Mouse (Mus musculus) kidney, adult 2 months (tissue): ENCODE results near the gene Olfr202. TPM values are rescaled to one million over a fixed set of nuclear protein-coding genes. Genes with fewer than 3 reads are reported as not detected.

Experiments used
- DNase-seq: peaks from one replicate; pipeline ENCODE4 v3.0.0; 2021
- H3K27ac ChIP-seq: fragments of 200-500 bp; 2 replicates; pipeline ENCODE4 v1.5.1; 2012; ENCODE audit warnings: low read depth, low read length, control low read depth, inconsistent platforms; ENCODE audit not compliant: insufficient read depth
- H3K27me3 ChIP-seq: fragments of 200-500 bp; replicated peaks from 2 replicates; pipeline ENCODE4 v1.6.1; 2012; ENCODE audit warnings: mild to moderate bottlenecking, moderate library complexity, low read length, inconsistent platforms; ENCODE audit not compliant: control insufficient read depth, insufficient read depth
- H3K36me3 ChIP-seq: fragments of 200-500 bp; 2 replicates; pipeline ENCODE4 v1.6.1; 2012; ENCODE audit warnings: mild to moderate bottlenecking, moderate library complexity, low read length, inconsistent platforms; ENCODE audit not compliant: control insufficient read depth, insufficient read depth
- H3K4me1 ChIP-seq: fragments of 200-500 bp; 2 replicates; pipeline ENCODE4 v1.6.1; 2011; ENCODE audit warnings: low read length; ENCODE audit not compliant: control insufficient read depth, insufficient read depth
- H3K4me3 ChIP-seq: fragments of 200-500 bp; 2 replicates; pipeline ENCODE4 v1.5.1; 2011; ENCODE audit warnings: mild to moderate bottlenecking, low read depth, low read length, control low read depth; ENCODE audit not compliant: insufficient read depth
- CTCF ChIP-seq: fragments of 200-500 bp; conservative IDR thresholded peaks from 2 replicates; pipeline ENCODE4 v1.5.1; 2011; ENCODE audit warnings: low read depth, mild to moderate bottlenecking, control low read depth, low read length, moderate library complexity, mixed read lengths; ENCODE audit not compliant: insufficient read depth, insufficient read length
- POLR2A ChIP-seq: fragments of 200-500 bp; IDR thresholded peaks from one replicate; pipeline ENCODE4 v1.6.1; 2011; ENCODE audit warnings: low read depth, low read length, control low read depth
- WGBS: fragments of 180-500 bp; shearing (Covaris S2); methylation state at CpG from one replicate; pipeline ENCODE4 v1.1.7; 2018; 5-methylcytosine and 5-hydroxymethylcytosine counted together
- polyA plus RNA-seq: library from polyadenylated mRNA; depleted of rRNA; stranded (reverse); fragments of >200 nt; gene quantifications from 2 replicates; pipeline ENCODE4 v1.2.3, GENCODE M21; 2012; rRNA removed

The Olfr202 gene
- polyA plus RNA-seq, 1 experiment = not detected

- 83% methylated on average over 17 of the region's 17 CpGs for WGBS
- no peak overlapping the region for H3K27ac ChIP-seq
- H3K4me3 ChIP-seq = no peak overlapping the region
- no peaks in the 10 kb centered on the region for H3K27me3 ChIP-seq
- H3K4me1 ChIP-seq = no peaks in the 10 kb centered on the region
- H3K36me3 ChIP-seq = no peaks in the 10 kb centered on the region
- TF ChIP-seq CTCF (no peak), POLR2A (no peak)
- DNase-seq = no peak
Measured at GRCm38 (mm10) chr16:59249684-59250083, 36.9 kb downstream of the Olfr202 start.

Other genes starting within 250 kb of the Olfr202 start
- gene Olfr187, start 247.0 kb downstream of the Olfr202 start, polyA plus RNA-seq = not detected in 2 replicates
- gene Olfr190, start 208.8 kb downstream of the Olfr202 start, polyA plus RNA-seq = not detected in 2 replicates
- not detected in 2 replicates for gene Olfr191, start 197.0 kb downstream of the Olfr202 start, polyA plus RNA-seq
- gene Olfr193, start 174.9 kb downstream of the Olfr202 start, polyA plus RNA-seq = not detected in 2 replicates
- not detected in 2 replicates for gene Olfr194, start 165.7 kb downstream of the Olfr202 start, polyA plus RNA-seq
- 0.10 TPM in 1 of 2 replicates, not detected in the other for gene Olfr195, start 139.7 kb downstream of the Olfr202 start, polyA plus RNA-seq
- gene Olfr196, start 116.3 kb downstream of the Olfr202 start, polyA plus RNA-seq = not detected in 2 replicates
- not detected in 2 replicates for gene Olfr198, start 83.3 kb downstream of the Olfr202 start, polyA plus RNA-seq
- not detected in 2 replicates for gene Olfr199, start 67.0 kb downstream of the Olfr202 start, polyA plus RNA-seq
- not detected in 2 replicates for gene Olfr201, start 14.2 kb downstream of the Olfr202 start, polyA plus RNA-seq
- not detected in 2 replicates for gene Olfr203, start 12.1 kb upstream of the Olfr202 start, polyA plus RNA-seq
- gene Olfr204, start 31.5 kb upstream of the Olfr202 start, polyA plus RNA-seq = not detected in 2 replicates
- not detected in 2 replicates for gene Olfr205, start 44.3 kb upstream of the Olfr202 start, polyA plus RNA-seq
- not detected in 2 replicates for gene Olfr206, start 62.5 kb upstream of the Olfr202 start, polyA plus RNA-seq
- not detected in 2 replicates for gene Olfr209, start 77.2 kb upstream of the Olfr202 start, polyA plus RNA-seq
- gene Gabrr3, start 120.5 kb upstream of the Olfr202 start, polyA plus RNA-seq = not detected in 2 replicates
- gene Riox2, start 185.0 kb upstream of the Olfr202 start, polyA plus RNA-seq = 7.4 and 9.3 TPM in 2 replicates